Mouse (Mus musculus): Measurements from ENCODE around the gene Sat1.
"Not testable (repeated sequence)": the region's sequence is repeated elsewhere in the genome, so short reads cannot be mapped to it uniquely, and the experiment has no call there.

The Sat1 gene

GRCm38 (mm10) chrX:155216271-155216670, at the start of gene Sat1:
TSS of gene Sat1 (minus strand) at chrX:155216449.
- in situ Hi-C loops (cut with MboI, MseI) = no loop called here

DNA sequence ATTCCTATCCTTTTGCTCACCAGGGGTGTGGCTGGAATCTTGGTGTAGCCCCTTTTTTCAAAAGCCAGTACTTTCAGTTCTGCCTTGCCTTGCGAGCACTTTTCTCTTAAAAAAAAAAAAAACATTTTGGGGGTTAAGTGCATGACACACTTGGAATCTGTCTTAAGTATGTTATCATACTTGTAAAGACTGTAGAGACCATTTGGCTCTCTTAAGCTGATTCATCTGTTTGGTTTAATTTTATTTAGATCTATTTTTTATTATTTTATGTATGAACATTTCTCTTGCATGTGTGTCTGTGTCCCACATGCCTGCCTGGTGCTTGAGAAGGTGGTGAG, 46.6 kb upstream of the Sat1 start:
- in situ Hi-C loops (cut with MboI, MseI) = no loop called here

GRCm38 (mm10) chrX:155262235-155262914, 46.1 kb upstream of the Sat1 start, which contains the start of gene Acot9:
TSS of gene Acot9 (plus strand) at chrX:155262443.
- in situ Hi-C loops (cut with MboI, MseI) = no loop called here

- in situ Hi-C loops (cut with MboI, MseI) = no loop called here
Observed at GRCm38 (mm10) chrX:155256856-155257255, 40.6 kb upstream of the Sat1 start.

GRCm38 (mm10) chrX:155218277-155218676, 2.0 kb upstream of the Sat1 start:
- in situ Hi-C loops (cut with MboI, MseI) = no loop called here

DNA sequence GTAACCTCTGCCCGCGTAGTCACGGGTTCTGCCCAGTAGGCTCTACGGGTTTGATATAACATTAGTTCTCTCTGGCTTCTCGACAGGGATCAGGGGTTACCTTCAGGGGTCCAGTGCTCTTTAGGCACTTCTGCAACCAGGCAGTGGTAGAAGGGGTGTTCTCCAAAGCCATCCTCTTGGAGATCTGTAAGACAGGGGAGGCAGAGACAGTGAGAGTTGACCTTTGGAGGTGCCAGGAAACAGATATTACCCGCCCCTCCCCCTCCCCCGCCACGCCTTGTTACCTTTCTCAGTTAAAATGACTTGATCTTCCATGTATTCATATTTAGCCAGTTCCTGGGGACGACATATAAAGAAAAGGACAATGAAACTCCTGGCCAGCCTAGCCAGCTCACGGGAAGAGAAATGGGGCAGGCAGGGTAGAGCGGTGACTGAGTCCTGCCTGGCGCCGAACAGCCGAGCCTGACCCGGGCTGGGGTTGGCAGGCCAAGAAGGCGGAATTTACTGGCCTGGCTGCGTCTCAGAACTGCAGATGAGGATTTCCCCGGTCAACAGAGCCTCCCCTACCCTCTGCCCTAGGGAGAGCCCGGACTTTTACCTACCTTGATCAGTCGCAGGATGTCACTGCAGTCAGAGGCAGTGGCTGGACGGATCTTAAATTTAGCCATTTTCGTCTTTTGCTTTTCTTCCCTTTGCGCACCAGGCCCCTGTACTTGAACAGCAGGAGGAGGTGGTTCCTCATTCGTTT, 574 bp downstream of the Sat1 start:
- in situ Hi-C loops (cut with MboI, MseI) = no loop called here

GRCm38 (mm10) chrX:155214291-155215136, 1.7 kb downstream of the Sat1 start:
- in situ Hi-C loops (cut with MboI, MseI) = no loop called here

GRCm38 (mm10) chrX:155208671-155209070, 7.6 kb downstream of the Sat1 start:
- in situ Hi-C loops (cut with MboI, MseI) = no loop called here

DNA sequence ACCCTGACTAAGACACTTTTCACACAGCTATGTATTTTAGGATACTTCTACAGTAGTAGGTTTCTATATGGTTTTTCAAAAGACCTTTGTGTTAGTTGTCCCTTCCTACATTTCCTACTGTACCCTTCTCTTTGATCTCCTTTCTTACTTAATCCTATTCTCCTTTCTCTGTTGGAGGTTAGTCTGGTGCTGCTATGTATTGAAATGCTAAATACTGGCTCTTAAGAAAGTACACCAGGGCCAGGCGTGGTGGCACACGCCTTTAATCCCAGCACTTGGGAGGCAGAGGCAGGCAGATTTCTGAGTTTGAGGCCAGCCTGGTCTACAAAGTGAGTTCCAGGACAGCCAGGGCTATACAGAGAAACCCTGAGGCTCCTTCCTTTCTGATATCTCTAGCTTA, 10.8 kb downstream of the Sat1 start:
- in situ Hi-C loops (cut with MboI, MseI) = not testable (repeated sequence)

GRCm38 (mm10) chrX:155202406-155203305, 13.6 kb downstream of the Sat1 start:
- in situ Hi-C loops (cut with MboI, MseI) = loop anchor here (5.0 kb wide), 1 partner anchor 75 kb away; no protein-coding TSS in a partner anchor

DNA sequence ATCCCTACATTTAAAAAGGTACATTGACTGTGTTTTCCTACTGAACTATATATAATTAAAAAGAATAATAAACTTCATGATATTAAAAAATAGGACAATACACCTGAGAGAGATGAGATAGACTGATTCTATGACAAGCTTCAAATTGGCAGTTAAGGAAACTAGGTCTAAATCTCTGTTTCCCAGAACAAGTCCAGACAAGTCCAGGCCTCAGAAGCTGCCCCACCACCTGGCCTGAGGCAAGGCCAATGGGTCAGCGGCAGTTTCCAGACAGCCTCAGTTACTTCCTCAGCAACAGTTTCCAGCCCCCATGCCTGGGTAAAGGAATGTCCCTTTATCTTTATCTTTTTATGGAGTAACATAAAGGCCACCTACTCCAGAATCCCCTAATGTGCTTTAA, 14.4 kb downstream of the Sat1 start:
- in situ Hi-C loops (cut with MboI, MseI) = loop anchor here (5.0 kb wide), 1 partner anchor 76 kb away; no protein-coding TSS in a partner anchor

DNA sequence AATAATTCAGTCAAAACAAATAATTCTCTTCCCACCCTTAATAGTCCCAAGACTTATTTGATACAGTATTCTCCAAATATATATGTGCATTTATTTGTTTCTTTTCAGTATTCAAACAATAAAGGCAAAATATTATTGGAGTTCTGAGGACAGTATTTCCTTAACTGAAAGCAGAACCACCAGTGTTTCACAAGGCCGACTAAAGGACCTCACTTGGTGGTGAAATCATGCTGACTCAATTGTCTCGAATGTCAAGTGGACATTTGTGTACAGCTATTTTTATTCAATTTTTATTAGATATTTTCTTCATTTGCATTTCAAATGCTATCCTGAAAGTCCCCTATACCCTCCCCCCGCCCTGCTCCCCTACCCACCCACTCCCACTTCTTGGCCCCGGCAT, 21.3 kb downstream of the Sat1 start:
- in situ Hi-C loops (cut with MboI, MseI) = no loop called here

GRCm38 (mm10) chrX:155193732-155194443, 22.4 kb downstream of the Sat1 start:
- in situ Hi-C loops (cut with MboI, MseI) = no loop called here

DNA sequence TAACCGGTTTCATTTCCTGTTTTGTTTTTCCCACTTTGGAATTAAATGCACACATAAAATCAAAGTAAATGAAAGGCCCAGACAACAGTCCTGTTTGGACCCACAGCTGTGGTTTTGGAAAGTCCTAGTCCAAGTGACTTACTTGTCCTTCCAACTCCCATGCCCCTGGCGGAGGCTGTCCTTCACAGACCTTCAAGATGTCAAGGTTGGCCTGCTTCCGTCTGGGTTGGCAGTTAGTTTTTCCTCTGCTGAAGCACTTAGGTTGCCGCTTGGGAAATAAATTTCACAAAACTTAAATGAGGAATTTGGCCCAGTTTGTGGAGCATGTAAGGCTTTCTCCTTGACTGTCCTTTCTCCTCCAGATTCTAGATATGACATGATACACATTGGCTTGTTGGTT, 24.3 kb downstream of the Sat1 start:
- in situ Hi-C loops (cut with MboI, MseI) = no loop called here

DNA sequence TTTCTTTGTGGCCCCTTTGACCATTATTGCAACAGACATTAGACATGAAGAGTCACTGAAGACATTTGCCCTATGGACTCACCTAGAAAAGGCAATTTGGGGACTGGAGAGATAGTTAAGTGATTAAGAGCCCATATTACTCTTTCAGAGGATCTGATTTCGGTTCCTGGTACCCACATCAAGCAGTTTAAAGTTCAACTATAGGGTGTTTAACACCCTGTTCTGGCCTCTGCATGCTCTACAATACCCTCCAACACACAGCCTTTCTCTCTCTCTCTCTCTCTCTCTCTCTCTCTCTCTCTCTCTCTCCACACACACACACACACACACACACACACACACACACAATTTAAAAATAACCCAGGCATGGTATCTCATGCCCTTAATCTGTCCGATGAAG, 38.6 kb downstream of the Sat1 start:
- in situ Hi-C loops (cut with MboI, MseI) = no loop called here

GRCm38 (mm10) chrX:155177230-155177629, 39.0 kb downstream of the Sat1 start:
- in situ Hi-C loops (cut with MboI, MseI) = no loop called here

- in situ Hi-C loops (cut with MboI, MseI) = no loop called here
Observed at GRCm38 (mm10) chrX:155175568-155175967, 40.7 kb downstream of the Sat1 start.

DNA sequence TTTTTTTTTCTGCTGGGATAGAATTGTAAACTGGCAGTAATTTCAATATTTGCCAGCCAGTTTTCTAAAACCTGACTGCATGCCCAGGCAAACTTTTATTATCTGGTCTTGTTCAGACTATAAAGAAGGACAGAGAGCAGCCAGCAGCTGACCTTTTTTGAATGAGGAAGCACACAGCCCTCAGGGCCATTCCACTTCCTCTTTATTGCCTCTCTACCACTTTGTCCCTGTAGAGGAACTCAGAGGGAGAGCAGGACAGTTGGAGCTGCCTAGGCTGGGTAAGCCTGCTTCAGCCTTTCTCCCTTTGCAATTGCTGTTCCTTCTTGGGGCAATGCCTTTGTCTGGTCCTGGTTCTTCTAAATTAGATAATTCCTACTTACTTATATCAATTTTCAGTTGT, 43.9 kb downstream of the Sat1 start:
- in situ Hi-C loops (cut with MboI, MseI) = no loop called here

DNA sequence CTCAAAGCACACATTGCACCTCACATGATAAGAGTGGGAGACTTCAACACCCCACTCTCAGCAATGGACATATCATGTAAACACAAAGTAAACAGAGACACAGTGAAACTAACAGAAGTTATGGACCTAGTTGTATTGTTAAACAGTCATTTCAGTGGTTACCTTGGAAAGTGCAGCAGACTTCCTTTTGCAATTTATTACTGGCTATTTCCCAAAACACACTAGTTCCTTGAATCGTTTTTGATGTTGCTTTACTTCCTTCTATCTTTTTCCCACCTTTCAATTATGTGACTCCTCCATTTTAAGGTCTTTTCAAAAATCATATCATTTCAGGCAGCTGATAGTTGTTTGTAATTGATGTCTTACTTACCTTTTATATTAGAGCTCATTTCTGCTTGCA, 44.5 kb downstream of the Sat1 start:
- in situ Hi-C loops (cut with MboI, MseI) = no loop called here

GRCm38 (mm10) chrX:155169886-155170285, 46.4 kb downstream of the Sat1 start:
- in situ Hi-C loops (cut with MboI, MseI) = no loop called here

GRCm38 (mm10) chrX:155167667-155168066, 48.6 kb downstream of the Sat1 start:
- in situ Hi-C loops (cut with MboI, MseI) = no loop called here

Measured in regulatory T cell (primary cell).